Mouse (Mus musculus): ENCODE data around the gene Prr7.

The Prr7 gene

DNA sequence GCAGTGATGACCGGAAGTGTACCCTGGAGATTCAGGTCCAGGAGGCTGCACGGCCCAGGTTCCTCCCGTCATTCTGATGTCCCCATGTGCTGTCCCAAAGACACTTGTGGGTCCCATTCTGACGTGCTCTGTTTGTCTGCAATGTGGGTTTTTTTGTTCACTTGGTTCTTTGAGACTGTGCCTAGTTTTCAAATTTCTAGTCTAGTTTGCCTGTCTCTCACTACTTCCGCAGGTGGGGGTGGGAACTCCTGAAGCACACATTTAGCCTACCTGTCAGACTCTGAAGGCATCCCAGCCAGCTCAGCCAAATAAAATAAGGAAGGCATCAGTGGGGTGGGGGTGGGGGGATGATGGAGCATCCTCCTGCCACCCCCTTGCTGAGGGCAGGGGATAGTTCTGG is 15.9 kb upstream of the Prr7 start:
- in situ Hi-C loops (cut with MboI, MseI), result no loop called here

DNA sequence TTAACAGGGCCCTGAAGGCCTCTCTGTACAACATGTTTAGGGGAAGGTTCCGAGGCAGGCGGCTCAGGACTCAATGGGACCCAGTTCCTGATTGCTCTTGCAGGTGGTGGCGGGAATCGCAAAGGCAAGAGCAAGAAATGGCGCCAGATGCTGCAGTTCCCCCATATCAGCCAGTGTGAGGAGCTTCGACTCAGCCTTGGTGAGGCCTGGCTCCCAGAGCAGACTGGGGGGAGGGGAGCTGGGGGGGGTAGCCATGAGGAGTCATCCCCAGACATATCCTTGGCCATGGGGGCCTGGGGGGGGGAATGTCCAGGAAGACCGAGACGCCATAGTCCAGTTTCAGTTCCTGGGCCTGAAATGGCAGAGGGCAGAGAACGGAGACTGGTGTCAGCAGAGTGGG is 14.9 kb upstream of the Prr7 start:
- in situ Hi-C loops (cut with MboI, MseI), result no loop called here

DNA sequence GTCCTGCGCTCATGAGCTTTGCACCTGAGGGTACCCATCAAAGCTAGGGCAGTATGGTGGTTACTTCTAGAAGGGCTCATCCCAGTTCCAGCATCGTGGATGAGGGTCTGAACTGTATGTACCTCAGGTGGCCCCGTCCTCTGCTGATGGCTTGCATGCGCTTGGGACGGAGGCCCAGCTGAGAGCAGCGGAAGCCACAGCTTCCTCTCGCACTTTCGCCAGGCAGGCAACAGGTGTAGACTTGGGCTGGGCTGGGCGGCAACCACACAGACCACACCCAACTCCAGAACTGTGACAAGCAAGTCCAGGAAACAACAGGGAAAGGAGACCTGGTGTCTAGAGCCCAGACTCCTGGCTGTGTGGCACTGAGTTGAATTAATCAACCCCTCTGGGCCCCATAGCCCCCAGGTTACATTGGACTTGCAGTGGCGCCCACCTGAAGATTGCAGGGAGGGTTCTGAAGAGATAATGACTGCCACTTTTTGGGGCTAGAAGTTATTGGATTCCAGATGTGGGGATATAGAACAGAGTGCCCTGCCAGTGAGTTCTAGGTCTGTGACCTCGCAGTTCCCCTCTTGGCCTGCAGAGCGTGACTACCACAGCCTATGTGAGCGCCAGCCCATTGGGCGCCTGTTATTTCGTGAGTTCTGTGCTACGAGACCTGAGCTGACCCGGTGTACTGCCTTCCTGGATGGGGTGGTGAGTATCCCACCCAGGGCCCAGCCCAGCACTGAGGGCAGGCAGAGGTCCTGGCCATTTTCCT is 14.2 kb upstream of the Prr7 start:
- in situ Hi-C loops (cut with MboI, MseI), result no loop called here

DNA sequence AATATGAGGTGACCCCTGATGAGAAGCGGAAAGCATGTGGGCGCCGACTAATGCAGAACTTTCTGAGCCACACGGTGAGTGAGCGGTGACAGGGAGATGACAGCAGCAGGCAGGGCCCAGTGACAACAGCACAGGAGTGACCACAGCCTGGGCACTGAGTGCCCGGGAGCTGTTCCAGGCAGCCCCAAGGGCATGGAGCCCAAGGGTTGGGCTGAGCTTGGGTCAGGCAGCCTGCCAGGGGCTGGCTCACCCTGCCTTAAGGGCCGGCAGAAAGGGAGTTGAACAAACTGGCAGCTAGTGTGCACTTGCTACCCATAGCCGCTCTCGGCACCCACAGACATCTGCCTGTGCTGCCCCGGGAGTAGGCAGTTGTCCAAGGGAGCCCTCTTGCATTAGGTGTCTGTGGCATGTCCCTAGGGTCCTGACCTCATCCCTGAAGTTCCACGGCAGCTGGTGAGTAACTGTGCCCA is 13.5 kb upstream of the Prr7 start:
- in situ Hi-C loops (cut with MboI, MseI), result no loop called here

DNA sequence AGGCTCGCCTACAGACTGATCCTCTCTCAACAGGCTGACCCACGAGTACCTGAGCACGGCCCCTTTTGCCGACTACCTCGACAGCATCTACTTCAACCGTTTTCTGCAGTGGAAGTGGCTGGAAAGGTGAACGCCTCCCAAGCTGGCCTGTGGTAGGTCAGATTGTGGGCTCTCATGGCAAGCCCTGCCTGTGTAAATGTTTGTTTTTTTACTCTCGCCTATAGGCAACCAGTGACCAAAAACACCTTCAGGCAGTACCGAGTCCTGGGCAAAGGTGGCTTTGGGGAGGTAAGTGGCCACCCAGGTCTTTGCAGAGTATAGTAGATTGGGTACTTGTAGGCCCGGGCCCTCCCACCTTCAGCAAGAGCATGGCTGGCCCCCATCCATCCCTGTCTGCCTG is 12.8 kb upstream of the Prr7 start:
- in situ Hi-C loops (cut with MboI, MseI), result no loop called here

DNA sequence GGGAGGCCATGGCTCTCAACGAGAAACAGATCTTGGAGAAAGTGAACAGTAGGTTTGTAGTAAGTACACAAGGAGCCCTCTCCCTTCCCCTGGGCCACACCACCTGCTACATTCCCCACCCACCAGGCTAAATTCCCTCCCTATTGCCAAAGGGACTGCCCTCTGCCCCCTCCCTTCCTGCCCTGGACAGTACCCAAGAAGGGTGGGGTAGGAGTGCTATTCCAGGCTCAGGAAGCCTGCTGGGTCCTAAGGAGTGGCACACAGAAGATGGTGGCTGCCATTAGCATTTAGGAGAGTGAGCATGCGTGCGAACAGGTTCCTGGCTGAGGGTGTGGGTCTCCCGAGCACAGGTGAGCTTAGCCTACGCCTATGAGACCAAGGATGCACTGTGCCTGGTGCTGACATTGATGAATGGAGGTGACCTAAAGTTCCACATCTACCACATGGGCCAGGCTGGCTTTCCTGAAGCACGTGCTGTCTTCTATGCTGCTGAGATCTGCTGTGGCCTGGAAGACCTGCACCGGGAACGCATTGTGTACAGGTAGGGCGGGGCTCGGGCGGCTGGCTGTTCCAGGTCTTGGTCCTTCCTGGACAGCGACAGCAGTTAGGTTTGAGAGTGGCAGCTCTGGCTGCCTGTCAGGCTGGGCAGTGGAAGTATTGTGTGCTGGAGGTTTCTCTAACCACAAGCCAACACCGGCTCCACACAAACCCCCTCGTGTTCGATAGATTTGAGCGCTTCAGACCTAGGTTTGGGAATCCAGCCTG is 12.1 kb upstream of the Prr7 start:
- in situ Hi-C loops (cut with MboI, MseI), result no loop called here

DNA sequence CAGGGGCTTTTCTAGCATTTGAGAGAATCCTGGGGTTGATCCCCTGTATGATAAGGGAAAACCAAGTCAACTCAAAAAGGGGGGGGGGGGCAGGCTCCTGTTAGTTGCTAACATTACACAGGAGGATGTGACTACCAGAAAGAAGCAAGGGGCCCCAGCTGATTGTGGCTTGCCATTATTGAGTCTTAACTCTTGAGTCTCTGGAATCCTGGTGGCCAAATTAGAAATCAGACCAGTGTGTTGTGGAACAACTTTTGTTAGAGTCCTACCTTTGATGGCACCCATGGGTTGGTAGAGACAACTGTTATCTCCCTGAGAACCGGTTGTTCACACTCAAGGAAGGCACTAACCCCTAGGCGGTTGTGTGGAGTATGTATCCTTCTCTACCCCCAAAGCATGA is 1.1 kb upstream of the Prr7 start:
- in situ Hi-C loops (cut with MboI, MseI), result no loop called here

DNA sequence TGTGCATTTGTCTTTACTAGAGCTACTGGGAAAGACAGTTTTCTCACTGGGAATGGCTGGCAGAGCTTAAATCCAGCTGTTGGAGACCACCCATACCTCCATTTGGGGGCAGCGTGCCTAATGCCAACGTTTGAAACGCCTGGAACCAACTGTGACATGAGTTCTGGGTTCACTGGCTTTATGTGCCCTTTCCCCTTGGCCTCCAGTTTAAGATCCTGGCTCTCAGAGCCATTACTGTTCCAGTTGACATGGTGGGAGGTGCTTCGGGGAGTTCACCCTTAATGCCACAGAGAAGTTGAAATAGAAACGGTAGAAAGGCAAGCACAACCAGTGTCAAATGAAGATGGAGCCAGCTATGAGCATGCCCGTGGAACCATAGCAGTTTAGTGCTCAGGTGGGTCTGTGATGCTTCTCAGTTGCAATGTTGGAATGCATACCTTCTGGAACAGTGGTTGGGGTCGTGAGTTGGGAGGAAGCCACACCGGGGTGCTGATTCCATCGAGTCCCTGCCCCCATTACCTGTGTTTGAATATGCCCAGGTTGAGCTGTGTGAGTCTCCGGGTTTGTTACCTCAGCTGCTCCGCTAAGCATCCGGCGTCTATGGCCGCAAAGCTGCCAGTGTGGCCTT is 554 bp upstream of the Prr7 start:
- in situ Hi-C loops (cut with MboI, MseI), result no loop called here

DNA sequence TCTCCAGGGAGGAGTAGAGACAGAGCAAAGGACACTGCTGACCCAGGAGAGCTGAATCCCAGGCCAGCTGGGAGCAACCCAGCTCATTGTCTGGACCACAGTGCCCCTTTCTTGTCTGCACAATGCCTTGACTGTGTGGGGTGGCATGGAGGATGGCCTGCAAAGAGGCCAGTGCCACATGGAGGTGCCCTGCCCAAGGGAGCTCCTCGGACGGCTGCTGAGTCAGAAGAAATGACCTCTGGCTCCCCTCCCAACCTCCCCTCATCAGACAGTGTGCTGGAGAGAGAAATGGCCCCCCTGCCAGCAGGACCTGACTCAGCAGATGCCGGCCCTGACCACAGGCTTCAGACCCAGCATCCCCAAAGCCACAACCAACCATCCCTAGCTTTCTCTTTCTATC is 1.1 kb downstream of the Prr7 start:
- in situ Hi-C loops (cut with MboI, MseI), result loop anchor here (5.0 kb wide), 1 partner anchor 43 kb away; no protein-coding TSS in a partner anchor

DNA sequence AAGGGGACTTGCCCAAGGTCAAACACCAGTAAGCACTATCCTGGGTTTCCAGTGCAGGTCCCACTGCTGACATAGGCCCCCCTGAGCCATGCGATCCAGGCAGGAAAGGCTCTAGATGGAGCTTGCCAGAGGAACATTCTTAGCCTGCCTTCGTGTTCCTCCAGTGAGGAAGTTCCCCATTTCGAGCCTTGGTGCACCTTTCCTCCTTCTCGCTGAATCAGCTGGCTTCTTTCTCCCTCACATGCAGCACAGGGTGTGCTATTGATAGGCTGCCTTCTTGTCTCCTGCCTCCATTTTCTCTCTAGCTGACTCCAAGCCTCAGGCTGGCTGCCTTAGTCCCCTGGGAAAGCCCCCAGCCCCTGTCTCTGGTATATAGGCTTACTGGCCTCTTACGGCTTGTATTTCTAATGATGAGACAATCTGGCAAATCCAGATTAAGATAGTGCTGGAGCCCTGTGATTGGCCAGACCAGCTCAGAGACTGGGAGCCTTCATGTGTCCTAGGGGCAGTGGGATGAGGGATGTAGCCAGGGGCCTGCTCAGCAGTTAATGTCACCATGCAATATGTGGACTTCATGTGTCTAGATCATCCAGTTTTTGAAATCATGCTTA is 1.9 kb downstream of the Prr7 start:
- in situ Hi-C loops (cut with MboI, MseI), result loop anchor here (5.0 kb wide), 1 partner anchor 44 kb away; no protein-coding TSS in a partner anchor

DNA sequence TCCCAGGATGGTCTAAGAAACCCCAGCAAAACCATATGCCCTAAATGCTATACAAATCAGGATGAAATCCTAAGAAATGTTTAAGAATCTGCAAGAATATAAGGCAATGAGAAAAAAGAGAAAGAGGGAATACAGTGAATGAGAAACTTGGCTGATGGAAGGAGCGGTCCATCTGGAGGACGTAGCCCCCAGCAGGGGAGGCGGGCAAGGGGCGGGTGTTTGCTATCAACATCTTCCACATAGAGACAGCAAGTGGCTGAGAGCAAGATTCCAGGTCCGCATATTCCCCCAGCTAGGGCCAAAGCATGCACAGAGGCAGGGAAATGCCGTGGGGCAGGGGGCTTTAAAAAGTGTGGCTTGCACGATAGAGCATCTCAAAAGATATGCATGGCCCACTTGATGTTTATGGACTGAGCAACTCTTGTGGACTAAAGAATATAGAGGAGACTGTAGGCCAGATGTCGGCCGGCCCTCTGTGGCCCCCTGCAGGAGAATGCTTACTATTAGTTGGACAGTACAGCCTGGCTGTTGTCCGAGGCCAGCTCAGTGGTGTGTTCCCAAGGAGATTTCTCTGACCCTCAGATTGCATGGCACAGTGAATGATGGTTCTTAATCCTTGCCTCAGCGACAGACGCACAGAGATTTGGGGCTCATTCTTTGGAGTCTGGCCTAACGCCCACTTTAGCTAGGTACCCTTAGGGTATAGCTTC is 4.9 kb downstream of the Prr7 start:
- in situ Hi-C loops (cut with MboI, MseI), result loop anchor here (5.0 kb wide), 1 partner anchor 47 kb away; no protein-coding TSS in a partner anchor

DNA sequence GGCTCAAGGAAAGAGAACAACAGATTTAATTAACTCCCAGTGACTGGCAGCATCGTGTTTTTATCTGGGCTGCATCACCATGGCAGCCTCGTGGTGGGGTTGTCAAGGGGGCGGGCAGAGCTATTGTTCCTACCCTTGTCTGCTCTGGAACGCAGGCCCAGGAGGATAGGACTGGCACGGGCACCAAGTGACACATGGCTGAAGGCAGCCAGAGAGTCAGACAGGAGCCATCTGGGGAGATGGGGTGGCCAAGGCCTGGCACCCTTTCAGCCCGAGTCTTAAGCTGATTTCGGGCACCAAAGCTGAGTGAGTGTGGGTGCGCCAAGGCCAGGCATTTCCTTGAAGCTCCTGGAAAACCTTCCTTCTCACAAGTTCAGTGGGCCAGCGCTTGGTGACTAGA is 6.3 kb downstream of the Prr7 start:
- in situ Hi-C loops (cut with MboI, MseI), result no loop called here

DNA sequence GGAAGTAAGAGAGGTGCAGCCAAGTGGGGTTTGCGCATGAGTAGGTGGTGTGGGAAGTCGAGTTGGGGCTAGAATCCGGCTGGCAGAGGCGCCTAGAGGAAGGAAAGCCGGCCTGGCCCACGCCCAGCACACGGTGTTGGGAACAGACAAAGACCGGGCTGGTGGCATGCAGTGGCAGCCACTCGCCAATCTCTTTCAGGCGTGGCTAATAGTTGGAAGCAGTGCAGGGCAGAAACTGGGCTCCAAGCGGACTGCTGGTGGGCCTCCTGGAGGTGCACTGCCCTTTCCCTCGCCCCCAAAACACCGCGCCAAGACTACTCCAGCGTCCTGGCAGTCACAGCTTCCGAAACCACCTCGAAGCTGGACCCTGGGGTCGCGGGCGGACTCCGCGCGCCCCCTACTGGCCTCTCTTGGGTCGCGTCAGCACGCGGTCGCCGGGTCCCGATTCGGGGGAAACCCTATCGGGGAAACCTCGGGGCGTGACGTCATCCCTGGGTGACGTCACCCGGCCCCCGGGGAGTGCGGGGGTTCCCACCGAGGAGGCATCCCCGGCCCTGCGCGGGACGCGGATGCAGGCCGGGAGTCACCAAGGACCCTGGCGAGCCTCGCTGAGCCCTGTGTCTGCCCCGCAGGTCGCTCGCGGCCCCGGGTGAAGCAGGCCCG is 7.2 kb downstream of the Prr7 start:
- in situ Hi-C loops (cut with MboI, MseI), result no loop called here

DNA sequence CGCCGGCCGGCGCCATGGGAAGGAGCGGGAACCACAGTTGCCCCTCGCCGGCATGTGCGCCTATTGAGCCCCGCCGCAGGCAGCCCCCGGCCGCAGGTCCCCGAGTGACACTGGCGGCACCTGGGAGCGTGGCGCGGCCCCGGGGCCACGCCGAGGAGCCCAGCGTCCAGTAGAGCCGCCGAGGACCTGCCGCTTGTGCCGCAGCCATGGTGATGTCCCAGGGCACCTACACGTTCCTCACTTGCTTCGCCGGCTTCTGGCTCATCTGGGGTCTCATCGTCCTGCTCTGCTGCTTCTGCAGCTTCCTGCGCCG is 7.7 kb downstream of the Prr7 start:
- in situ Hi-C loops (cut with MboI, MseI), result no loop called here

DNA sequence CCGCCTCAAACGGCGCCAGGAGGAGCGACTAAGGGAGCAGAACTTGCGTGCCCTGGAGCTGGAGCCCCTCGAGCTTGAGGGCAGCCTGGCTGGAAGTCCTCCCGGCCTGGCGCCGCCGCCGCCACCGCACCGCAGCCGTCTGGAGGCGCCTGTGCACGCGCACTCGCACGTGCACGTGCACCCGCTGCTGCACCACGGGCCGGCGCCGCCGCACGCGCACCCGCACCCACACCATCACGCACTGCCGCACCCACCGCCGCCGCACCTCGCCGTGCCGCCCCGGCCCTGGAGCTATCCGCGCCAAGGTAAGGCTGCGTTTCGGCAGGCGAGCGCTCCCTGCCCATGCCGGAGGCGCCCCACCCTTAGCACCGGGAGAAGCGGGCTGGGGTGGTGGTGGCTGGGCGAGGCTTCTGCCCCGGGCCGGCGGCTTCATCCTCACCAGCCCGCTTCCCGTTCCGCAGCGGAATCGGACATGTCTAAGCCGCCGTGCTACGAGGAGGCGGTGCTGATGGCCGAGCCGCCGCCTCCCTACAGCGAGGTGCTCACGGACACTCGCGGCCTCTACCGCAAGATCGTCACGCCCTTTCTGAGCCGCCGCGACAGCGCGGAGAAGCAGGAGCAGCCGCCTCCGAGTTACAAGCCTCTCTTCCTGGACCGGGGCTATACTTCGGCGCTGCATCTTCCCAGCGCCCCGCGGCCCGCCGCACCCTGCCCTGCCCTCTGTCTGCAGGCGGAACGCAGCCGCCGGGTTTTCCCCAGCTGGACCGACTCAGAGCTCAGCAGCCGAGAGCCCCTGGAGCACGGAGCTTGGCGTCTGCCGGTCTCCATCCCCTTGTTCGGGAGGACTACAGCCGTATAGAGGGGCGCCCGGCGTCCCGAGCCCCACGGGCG is 8.3 kb downstream of the Prr7 start:
- in situ Hi-C loops (cut with MboI, MseI), result no loop called here

DNA sequence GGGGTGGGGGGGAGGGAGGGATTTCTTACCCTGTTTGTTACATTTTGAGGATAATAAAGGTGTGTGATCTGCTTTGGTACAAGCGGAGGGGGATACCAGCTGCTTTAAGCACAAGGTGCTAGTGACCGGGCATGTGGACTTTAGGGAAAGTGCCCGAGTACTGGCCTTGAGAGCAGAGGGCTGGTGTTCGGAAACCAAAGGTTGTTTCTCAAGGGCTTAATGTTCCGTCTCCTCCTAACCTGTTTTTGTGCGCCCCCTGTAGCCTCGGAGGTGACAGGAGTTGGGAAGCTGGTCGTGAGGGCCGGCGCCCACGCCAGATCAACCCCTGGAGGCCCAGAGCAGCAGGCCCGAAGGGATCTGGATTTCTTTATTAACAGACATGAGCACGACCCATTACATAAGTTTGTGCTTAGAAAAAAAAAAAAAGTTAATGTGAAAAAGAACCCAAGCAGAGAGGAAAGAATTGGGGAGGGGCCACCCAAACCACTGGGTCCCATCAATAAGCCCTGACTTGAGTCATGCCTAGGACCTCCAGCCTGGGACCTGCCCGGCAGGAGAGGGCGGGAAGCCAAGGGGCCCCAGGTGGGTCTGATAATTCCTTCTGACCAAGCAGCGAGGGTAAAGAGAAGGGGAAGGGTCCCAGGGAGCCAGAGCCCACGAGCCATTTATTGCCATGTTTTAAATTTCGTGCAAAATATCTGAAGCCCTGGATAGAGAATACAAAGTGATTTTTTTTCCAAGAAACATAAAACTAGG is 9.2 kb downstream of the Prr7 start:
- in situ Hi-C loops (cut with MboI, MseI), result no loop called here

DNA sequence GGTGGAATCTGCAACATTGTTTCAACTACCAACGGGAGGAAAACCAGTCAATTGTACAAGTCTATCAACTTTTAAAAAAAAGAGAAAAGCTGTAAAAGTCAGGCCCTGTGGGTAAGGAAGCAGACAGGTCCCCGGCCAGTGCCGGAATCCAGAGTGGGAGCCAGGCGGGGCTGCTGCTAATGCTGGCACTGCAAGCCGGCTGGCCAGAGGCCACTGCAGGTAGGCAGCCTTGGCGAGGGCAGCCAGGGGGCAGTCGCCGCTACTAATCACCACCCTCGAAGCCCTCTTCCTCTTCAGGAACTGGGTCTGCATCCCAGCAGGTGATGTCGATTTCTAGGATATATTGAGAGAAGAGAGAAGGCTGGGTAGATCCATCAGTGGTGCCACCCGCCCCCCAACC is 9.9 kb downstream of the Prr7 start:
- in situ Hi-C loops (cut with MboI, MseI), result no loop called here

DNA sequence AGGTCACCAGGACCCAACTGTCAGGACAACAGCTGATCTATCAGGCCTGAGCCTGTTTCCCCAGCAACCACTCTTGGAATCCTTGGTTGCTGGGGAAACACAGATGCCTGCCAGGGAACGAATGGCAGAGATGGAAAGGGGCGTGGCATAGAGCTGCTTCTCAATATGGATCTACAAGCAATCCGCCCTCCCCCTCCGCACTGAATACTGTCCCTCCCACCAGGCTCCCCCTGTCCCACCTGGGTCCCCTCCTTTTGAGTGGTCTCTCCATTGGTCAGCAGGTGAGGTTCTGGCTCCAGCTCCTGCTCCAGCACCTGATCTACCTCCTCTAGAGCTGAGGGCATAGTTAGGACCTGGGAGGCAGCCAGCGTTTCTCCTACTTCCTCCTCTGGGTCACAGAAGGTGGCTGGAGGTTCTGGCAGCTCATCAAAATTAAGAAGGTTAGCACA is 10.6 kb downstream of the Prr7 start:
- in situ Hi-C loops (cut with MboI, MseI), result loop anchor here (5.0 kb wide), 1 partner anchor 38 kb away; the partner anchor contains the start of gene Pdlim7

DNA sequence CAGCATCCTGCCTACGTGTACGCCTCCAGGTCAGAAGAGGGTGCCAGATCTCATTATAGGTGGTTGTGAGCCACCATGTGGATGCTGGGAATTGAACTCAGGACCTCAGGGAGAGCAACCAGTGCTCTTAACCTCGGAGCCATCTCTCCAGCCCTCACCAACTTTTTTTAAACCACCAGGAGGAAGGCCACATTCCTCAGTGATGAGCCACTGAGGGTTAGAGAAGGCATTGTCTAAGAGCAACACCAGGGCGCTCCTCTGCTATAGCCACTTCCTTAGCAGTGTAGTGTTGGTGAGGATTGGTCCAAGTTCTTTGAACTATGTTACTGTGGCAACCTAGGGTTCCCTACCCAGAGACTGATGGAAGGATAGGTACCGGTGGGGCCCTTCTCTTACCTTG is 11.7 kb downstream of the Prr7 start:
- in situ Hi-C loops (cut with MboI, MseI), result loop anchor here (5.0 kb wide), 1 partner anchor 37 kb away; the partner anchor contains the start of gene Pdlim7
